Mouse (Mus musculus): ENCODE results near the gene Tmem245.
A peak's percentile ranks its signal among the peaks of the same experiment; 100 is the strongest.

The Tmem245 gene

GRCm38 (mm10) chr4:56946641-56947640 is at the start of gene Tmem245:
Gene Tmem245, minus strand, starts transcription at chr4:56947437.
- DNase-seq (ENCODE audit: low read depth, low spot score): peak; percentile 96

- peak; percentile 45 for DNase-seq (ENCODE audit: low read depth, low spot score)
Observed at GRCm38 (mm10) chr4:56993331-56993730, 46.1 kb upstream of the Tmem245 start.

- no peak for DNase-seq (ENCODE audit: low read depth, low spot score)
Observed at GRCm38 (mm10) chr4:56991951-56992350, 44.7 kb upstream of the Tmem245 start.

GRCm38 (mm10) chr4:56990215-56990584 is 43.0 kb upstream of the Tmem245 start, which contains the start of gene Frrs1l:
Gene Frrs1l, minus strand, starts transcription at chr4:56990391.
- no peak for DNase-seq (ENCODE audit: low read depth, low spot score)

GRCm38 (mm10) chr4:56989431-56990214 is 42.4 kb upstream of the Tmem245 start:
- no peak for DNase-seq (ENCODE audit: low read depth, low spot score)

GRCm38 (mm10) chr4:56965586-56966179 is 18.4 kb upstream of the Tmem245 start:
- DNase-seq (ENCODE audit: low read depth, low spot score): no peak

- DNase-seq (ENCODE audit: low read depth, low spot score): no peak
Observed at GRCm38 (mm10) chr4:56963687-56964086, 16.4 kb upstream of the Tmem245 start.

GRCm38 (mm10) chr4:56961320-56961925 is 14.2 kb upstream of the Tmem245 start:
- no peak for DNase-seq (ENCODE audit: low read depth, low spot score)

- no peak for DNase-seq (ENCODE audit: low read depth, low spot score)
Observed at GRCm38 (mm10) chr4:56957518-56957917, 10.3 kb upstream of the Tmem245 start.

- DNase-seq (ENCODE audit: low read depth, low spot score): no peak
Observed at GRCm38 (mm10) chr4:56953235-56953634, 6.0 kb upstream of the Tmem245 start.

GRCm38 (mm10) chr4:56951701-56952100 is 4.5 kb upstream of the Tmem245 start:
- no peak for DNase-seq (ENCODE audit: low read depth, low spot score)

- no peak for DNase-seq (ENCODE audit: low read depth, low spot score)
Observed at GRCm38 (mm10) chr4:56949494-56949893, 2.3 kb upstream of the Tmem245 start.

GRCm38 (mm10) chr4:56946180-56946579 is 1.1 kb downstream of the Tmem245 start:
- DNase-seq (ENCODE audit: low read depth, low spot score): no peak

GRCm38 (mm10) chr4:56944286-56944685 is 3.0 kb downstream of the Tmem245 start:
- peak; percentile 34 for DNase-seq (ENCODE audit: low read depth, low spot score)

GRCm38 (mm10) chr4:56943258-56943657 is 4.0 kb downstream of the Tmem245 start:
- no peak for DNase-seq (ENCODE audit: low read depth, low spot score)

GRCm38 (mm10) chr4:56942567-56942966 is 4.7 kb downstream of the Tmem245 start:
- DNase-seq (ENCODE audit: low read depth, low spot score): no peak

- DNase-seq (ENCODE audit: low read depth, low spot score): no peak
Observed at GRCm38 (mm10) chr4:56941481-56941880, 5.8 kb downstream of the Tmem245 start.

GRCm38 (mm10) chr4:56937136-56937535 is 10.1 kb downstream of the Tmem245 start:
- no peak for DNase-seq (ENCODE audit: low read depth, low spot score)

- DNase-seq (ENCODE audit: low read depth, low spot score): no peak
Observed at GRCm38 (mm10) chr4:56935327-56935726, 11.9 kb downstream of the Tmem245 start.

GRCm38 (mm10) chr4:56933154-56933553 is 14.1 kb downstream of the Tmem245 start:
- no peak for DNase-seq (ENCODE audit: low read depth, low spot score)

GRCm38 (mm10) chr4:56932096-56932495 is 15.1 kb downstream of the Tmem245 start:
- no peak for DNase-seq (ENCODE audit: low read depth, low spot score)

Measured in A20 (cell line).